Mouse (Mus musculus): Measurements from ENCODE around the gene Atp5j. TPM values are rescaled to one million over a fixed set of nuclear protein-coding genes. Genes with fewer than 3 reads are reported as not detected.

Gene Atp5j
- polyA plus RNA-seq, 1 experiment, result 434 TPM

DNA sequence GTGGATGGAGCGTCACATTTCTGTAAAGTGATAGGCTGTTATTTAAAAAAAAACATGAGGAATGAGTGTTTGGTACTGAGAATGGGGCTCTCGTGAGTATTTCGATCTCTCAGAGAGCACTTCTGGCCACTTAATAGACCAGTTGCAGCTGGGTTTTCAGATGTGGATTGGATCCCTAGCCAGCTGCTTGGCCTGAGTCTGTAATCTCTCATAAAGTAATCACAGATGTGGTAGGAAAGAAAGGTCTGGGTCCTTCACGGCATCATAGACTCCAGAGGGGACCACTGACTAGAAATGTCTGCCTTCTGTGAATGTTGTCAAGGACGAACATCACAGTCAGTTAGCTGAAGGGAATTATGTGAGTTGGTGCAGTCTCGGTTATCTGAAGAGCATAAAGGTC lies 57.0 kb downstream of the Atp5j start:
- Histone ChIP-seq H3K4me1 (ENCODE audit: control insufficient read depth, insufficient read depth, low read length) (no peaks in the 10 kb centered on the region), H3K4me3 (ENCODE audit: insufficient read depth, low read depth, low read length) (no peak overlapping the region), H3K27me3 (replicated peaks; ENCODE audit: control insufficient read depth, insufficient read depth, low read length) (no peaks in the 10 kb centered on the region), H3K27ac (ENCODE audit: insufficient read depth, low read depth, low read length) (no peak overlapping the region), H3K36me3 (ENCODE audit: control insufficient read depth, insufficient read depth, low read length) (no peaks in the 10 kb centered on the region)
- TF ChIP-seq POLR2A (IDR thresholded peaks at IDR 0.05; ENCODE audit: low read depth, low read length), result no peak
- no peak for TF ChIP-seq CTCF (conservative IDR thresholded peaks at IDR 0.05; ENCODE audit: insufficient read depth, insufficient read length, low read depth, low read length)
- WGBS, result 83% methylated on average over 6 of the region's 6 CpGs
- DNase-seq, result no peak

Other genes with a start within 250 kb of the Atp5j start
- gene Mrpl39, start 99.9 kb downstream of the Atp5j start, polyA plus RNA-seq (2012; rRNA removed), result 26.6 and 34.1 TPM in 2 replicates
- gene Jam2, start 61.5 kb downstream of the Atp5j start, polyA plus RNA-seq (2012; rRNA removed), result 5.0 and 6.1 TPM in 2 replicates
- 9.0 and 11.0 TPM in 2 replicates for gene Gabpa, start 700 bp downstream of the Atp5j start, polyA plus RNA-seq (2012; rRNA removed)